Mouse (Mus musculus): ENCODE measurements at regions not wholly inside any gene's neighbourhood (a gene's known extent, or its start where the extent isn't known, plus 50 kb on each side); places are given as distances from the start of the nearest gene placed in this dataset.

DNA sequence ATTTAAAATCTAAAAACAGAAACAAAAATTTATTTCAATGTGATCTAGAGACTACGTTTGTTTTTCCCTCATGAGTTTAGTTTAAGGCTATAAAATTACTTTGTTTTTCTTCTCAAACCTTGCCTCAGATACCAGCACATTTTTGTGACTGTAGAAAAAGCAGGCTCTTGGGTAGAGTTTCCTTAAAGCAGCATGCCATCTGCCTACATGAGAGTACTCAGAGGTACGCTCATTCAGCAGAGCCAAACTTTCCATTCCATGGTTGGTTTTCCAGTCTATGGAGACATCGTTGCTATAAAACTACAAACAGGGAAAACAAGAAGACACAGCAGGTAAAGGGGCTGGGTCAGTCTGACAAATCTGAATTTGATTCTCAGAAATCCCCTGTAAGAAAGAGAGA lies 705.4 kb upstream of the Celf2 start:
- intact Hi-C loops (cut with DNase I), result loop anchor here (10.0 kb wide), 1 partner anchor 120 kb away; no protein-coding TSS in a partner anchor
- DNase-seq (ENCODE audit: low spot score in 2 of 2), result peak in 1 of 2 experiments; percentile 55

Data from left cerebral cortex, postnatal 25 days (tissue).